Mouse (Mus musculus) retina, postnatal 1 day (tissue): Measurements from ENCODE around the gene Gpr83.

Experiments used
- DNase-seq: peaks from one replicate; pipeline ENCODE4 v3.0.0-alpha.2; 2012

Gene Gpr83

DNA sequence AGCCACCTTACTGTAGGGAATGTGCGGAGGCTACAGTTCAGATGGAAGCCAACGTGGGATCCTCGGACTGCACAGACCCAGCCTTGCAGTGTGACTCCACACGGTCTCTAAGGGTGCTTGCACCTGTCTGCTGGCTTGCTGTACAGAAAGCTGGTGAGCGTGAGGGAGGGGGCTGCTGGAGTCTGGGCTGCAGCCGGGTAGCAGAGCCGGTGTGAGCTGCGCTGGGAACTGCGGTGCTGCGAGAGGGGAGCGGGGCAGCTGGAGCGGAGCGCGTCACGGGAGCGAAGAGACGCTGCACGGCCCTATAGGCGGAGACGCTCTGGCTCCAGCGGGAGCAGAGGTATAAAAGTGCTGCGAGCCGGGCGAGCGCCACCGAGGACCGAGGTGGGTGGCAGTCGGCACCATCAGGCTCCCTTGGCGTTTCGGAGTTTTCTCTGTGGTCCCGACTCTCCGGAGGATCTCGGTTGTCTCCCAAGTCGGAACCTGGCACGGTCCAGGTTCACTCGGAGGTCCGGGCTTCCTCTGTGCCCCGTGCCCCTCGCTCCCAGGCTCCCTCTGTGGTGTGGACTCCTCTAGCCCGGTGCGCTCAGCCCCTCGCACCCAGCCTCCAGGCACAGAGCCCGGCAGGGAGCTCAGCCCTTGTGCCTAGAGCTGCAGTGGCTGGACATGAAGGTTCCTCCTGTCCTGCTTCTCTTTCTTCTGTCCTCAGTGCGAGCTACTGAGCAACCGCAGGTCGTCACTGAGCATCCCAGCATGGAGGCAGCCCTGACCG lies at the start of gene Gpr83:
Gpr83 (plus strand) TSS at position 343 of the 772 bp plus-strand sequence.
- DNase-seq: peak; percentile 76

DNA sequence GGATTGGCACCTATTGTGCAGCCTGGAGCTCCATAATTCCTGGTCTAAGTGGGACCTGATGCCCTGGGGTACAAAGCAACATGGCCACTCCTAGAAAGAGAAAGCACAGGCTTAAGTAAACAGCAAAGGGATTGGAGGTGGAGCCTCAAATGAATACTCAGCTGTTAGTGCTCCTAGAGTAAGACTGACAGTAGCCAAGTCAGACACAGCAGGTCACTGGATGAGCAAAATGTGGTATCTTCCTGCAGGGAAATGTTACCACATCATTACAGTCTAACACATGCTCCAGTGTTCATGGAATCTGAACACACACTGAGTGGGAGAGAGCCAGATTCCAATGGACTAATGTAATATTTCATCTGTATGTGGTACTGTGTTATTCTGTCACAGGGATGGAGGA lies 38.6 kb upstream of the Gpr83 start:
- no peak for DNase-seq

DNA sequence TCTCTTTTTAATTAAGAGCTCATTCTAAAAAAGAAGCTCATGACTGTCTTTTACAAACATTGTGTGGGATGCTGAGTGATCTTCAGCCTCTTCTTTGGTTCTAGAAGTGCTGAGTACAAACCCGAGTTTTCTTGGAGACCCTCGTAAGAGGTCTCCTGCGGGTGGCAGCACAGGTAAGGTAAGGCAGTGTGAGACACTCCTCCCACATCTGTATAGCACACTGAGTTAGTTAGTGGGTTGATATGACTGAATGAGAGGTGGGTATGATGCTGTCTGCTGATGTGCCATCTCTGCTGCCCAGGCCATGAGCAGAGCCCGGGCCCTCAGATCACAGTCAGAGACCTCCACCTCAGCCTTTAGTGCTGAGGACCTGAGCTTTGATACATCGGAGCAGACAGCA lies 35.2 kb upstream of the Gpr83 start:
- no peak for DNase-seq

DNA sequence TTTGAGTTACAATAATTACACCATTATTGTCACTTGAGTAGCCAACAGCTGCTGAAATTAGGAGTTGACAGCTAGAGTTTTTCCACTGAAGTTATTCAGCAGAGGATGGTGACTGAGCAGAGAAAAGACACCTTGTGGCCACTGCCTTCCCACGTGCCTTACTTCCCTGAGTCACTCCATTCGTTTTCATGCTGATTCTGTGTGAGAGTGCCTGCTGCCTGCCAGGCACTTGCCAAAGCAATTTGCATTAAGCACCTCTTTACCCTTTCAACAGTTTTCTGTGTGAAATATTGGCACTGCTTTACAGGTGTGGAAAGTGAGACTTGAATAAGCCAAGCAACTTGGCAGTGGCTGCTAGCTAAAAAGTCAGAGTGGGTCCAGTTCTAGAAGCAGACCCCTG lies 32.1 kb upstream of the Gpr83 start:
- no peak for DNase-seq

DNA sequence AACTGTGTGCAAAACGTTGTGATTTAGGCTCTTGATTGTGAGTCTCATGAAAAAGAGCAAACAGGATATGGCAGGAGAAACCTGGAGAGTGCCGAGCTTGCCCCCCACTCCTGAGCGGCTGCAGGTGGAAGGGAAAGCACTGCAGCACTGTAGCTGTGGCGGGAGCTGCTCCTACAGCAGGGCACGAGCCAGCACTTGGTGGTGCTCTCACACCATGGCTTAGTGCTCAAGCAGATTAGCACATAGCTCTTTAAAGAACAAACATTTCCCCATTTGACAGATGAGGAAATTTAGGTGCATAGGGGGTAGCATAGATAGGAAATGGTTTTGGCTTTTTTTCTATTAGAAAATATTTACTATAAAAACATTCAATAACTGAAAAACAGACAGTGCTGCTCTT lies 28.0 kb upstream of the Gpr83 start:
- DNase-seq: no peak

DNA sequence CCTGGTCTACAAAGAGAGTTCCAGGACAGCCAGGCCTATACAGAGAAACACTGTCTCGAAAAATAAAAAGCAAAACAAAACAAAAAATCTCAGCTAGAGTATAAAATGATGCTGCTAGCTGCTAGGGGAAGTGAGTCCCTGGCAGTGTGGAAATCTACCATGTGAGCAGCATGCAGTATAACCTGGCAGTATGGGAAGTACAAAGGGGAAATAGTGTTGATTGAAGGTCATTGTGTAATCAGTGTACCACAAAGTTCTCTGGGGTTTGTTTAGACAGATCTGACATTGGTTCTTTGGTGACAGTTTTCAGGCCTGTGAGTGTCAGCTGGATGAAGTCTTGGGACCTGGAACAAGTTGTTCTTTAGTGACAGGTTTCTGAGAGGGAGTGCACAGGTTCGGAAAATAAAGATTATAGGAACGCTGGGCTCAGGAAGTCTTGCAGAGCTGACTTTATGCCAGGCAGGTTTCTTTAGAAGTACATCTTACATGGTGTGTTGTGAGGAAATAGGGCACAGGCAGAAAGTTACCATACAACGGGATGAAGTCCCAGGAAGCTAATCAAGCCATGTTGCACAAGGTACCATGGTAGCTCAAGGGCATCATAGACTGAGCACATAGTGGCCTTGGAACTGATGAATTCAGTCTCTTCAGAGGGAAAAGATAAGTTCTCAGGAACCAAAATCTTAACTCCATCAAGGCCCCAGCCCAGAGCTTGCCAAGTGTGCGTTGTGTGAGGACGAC lies 24.5 kb upstream of the Gpr83 start:
- DNase-seq: no peak

DNA sequence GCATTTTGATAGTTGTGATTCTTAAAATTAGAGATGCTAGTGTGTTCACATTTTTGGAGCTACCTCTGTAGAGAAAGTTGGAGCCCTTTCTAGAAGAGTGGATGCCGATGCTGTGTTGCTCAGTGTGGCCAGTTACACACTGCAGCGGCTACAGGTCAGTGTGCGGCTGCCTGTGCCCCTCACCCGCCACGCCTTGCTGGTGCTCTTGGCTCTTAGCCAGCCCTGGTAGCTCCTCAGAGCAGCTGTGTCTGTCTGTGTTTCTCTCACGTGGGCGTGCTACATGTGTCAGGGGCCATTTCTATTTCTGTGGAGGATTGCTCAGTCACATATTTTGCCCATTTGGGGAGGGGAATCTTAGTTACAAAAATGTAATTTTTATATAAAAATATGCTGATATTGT lies 20.5 kb upstream of the Gpr83 start:
- peak; percentile 77 for DNase-seq

DNA sequence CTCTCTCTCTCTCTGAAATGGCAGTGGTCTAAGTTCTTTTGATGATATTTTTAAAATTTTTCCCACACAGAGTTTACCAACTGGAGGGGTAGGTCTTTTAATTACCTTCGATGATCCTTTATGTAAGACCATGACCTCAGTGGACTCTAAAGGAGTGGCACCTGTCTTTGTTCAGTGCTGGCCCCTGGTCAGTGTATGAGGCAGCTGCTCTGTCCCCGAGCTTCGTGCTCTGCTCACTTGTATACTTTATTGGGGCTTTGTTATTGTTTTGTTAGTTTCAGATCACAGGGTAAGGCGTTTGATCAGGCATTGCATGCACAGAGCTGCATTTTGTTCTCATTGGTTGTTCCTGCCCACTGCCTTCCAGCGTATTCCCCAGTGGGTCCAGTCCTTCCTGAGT lies 20.0 kb upstream of the Gpr83 start:
- no peak for DNase-seq

DNA sequence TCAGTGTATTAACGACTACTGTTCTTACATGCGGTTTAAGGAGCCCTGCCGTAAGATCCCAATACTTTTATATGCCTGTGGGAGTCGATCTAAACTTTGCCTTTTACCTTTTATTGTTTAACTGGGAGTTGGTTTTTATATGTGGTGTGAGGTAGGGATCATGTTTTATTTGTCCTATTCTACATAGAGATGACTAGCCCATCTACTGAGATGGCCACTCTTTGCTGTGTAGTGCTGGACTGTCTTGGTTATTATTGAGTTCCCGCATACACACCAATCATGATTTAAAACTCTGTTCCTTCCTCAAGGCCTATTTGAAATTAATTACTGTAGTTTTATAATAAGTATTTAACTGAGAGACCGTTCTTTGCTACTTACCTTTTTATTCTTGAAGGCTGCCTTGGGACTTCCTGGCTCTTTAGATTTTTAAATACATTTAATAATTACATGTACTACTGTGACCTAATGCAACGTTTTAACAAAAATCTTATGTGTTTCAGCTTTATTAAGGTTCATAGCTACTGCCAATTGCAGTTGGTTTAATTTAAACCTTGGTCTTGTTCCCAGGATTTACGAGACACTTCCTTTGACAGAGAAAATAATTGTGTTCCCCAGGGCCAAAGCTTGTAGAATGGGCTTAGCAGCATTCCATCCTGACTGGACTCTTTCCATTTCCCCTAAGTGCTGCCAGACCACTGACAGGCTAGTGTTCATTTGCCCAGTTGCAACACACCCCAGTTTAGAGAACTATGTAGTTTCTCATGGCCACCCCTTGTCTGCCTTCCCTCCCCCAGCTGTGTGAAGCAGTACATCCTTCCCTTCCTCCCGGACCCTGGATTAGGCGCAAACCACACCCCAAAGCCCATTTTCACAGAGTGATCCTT lies 17.9 kb upstream of the Gpr83 start:
- no peak for DNase-seq

DNA sequence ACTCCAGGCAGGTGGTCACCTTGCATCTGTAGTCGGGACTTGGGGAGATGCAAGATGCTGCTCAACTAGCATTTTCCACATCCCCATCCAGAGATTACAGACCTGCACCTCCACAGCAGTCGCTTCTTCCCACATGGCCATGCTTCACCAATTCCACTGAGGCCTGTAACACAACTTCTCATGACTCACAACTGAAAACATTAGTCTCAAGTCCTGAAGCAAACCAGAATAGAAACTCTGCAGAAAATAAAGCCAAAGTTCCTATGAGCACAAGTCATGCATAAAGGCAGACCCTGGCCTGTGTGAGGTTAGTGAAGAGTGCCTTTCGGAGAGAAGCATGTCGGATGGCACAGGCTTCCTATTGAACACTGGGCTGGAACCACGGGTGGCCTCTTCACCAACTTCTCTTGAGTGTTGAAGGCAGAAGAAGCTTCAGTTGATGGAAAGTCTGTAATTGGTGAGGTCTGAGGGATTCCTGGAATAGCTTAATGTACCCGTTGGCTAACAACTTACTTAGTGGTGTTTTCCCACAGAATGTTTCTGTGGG lies 16.6 kb upstream of the Gpr83 start:
- DNase-seq: no peak

DNA sequence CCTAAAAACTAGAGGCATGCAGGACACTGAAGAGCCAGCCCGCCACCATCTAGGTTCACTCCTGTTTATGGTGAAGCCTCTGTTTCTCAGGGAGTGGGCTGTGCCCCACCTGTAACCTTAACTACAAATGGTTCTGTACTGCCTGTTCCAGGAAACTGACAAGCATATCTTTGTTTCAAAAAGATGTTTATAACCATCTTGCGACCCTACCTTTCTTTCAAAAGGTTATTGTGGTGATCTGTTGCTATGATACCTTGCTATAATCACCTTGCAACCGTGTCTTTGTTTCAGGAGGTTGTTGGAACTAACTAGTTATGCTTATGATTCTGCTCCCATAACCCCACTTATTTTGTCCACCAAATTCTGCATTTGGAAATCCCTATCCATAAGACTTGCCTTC lies 16.1 kb upstream of the Gpr83 start:
- no peak for DNase-seq

DNA sequence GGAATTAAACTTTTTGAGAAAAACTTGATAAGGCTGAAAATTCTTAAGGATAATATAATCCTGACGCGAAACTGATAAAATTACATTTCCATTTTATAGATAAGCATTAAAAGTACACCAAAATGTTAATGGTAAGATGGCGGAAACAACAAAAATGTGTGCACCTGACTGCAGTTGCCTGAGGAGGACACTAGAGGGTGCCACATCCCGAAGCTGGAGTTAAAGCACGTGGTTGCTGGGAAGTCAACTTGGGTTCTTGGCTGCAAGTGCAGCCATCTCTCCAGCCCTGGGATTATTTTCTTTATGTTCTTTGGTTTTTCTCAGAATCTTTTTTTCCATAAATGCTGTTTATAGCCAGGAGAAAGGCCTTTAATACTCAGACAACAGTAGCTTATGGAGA lies 13.6 kb upstream of the Gpr83 start:
- peak; percentile 22 for DNase-seq

DNA sequence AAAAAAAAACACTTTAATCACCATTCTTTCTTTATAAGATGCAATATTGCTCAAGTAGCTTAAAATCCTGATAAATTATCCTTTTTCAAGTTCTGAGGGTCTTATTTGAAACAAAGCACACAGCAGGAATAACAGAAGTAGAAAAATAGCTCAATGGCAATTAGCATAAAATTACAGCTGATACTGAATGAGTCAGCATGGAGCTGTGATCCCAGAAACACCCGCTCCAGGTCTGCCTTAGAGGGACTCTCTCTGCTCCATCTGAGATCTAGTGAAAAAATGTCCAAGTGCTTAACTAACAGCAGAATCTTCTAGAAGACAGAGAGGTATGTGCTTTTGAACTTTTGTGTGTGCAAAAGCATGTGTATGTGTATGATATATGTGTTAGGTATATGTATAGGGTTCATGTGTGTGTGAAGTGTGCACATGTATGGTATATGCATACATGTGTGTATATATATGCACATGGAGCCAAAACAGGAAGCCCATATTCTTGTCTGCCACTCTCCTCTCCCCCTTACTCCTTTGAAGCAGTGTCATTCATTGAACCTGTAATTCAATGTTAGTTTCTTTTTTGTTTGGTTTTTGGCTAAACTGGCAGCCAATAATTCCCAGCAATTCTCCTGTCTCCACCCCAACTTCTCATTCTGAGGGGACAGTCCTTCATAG lies 11.6 kb upstream of the Gpr83 start:
- DNase-seq: no peak

DNA sequence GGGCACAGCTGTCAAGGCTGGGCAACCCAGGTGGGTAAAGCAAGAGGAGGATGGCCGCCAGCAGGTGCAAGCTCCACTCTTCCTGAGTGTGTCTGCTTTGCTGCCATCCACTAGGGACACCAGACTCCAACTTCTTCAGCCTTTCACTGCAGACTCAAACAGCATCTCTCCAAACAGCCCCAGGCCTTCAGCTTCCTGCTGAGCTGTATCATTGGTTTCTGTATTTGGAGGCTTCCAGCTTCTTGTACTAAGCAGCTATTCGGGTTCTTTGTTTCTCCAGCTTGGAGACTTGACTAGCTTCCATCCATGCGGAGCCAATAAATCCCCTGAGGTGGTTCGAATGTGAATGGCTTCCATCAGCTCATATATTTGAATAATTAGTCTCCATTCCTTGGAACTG lies 5.4 kb upstream of the Gpr83 start:
- DNase-seq: no peak

DNA sequence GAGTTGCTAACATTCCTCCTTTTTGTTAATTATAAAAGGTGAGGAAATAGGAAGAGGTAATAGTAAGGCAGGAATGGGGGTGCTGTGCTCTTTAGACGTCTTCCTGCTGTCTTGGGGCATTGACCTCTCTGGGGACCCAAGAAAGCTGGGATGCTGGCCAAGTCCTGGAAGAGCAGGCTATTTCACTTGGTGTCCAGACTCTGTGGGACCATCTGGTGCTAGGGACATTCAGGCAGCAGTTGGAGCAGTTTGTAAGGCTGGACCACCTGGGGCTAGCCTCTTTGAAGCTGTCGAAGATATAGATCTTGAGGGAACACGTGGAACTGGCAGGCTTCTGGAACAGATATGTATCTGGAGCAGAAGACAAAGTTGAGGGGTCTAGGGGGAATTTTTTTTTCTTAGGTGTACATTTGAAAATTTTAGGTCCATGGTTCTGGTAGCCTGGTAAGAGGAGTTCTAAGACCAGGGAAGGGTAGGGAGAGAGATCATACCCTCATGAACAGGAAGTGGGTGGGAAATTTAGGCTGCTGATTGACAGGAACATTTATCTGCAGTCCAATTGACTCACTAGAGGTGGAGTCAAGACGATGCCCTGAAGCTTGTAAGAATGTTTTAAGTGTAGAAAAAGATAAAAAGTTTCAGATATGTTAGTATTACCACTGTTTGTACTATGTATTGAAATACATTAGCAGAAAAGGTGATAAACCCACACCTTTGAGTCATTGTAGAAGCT lies 2.9 kb upstream of the Gpr83 start:
- DNase-seq: no peak

DNA sequence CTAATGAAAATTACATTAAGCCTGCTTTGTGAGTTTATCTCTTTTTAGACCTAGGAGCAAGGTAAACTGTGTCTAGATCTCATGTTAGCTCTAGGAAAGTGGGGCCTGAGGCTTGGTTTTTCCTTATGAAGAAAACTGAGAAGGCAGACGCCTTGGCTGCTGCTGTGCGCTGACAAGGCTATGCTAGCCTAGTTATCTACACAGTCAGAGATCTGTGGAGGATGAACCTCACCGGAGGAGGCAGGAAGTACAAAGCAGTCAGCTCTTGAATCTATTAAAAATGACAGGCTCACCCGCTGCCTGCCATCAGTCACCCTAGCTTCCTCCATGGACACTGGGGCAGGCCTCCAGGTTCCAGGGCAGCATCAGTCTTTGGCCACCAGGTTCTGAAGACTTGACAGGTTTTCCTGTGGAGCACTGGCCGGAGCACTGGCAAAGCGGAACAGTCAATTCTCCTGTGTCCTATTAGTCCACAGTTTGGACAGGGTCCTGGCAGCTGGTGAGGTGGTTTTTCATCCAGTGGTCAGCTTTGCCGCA lies 1.8 kb upstream of the Gpr83 start:
- DNase-seq: no peak

DNA sequence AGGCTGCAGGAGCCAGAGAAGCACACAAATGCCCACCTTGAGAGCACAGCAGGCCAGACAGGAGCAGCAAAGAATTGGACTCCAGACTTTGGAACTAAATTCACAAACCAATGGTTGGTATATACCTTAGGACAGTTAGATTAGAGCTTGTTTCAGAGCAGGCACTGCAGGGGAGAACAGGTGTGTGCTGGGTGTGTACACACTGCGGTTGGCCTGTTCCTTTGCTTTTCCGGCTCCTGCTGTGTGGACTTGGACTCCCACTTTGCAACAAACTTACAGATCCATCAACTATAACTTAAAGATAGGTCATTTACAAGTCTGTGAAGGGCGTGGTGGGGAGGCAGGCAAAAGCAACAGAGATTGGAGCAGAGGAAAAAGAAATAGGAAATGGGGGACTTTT lies 1.2 kb upstream of the Gpr83 start:
- DNase-seq: no peak

DNA sequence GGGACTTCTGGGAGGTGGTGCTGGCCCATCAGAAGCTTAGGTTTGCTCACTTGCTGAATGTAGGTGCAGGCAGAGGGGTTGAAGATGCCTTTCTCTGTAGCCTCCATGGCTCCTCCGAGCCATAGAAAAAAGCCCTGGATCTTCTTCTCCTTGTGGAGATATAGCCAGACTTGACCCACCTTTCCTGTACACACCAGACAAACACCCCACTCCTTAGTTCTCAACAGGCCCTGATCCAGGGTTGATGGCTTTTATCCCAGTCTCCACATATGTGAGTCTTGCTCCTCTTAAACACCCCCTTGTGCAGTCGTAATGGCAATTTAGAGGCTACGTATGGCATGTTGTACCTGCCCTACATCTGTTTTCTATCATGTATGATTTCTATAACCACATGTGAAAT lies 3.1 kb downstream of the Gpr83 start:
- DNase-seq: no peak

DNA sequence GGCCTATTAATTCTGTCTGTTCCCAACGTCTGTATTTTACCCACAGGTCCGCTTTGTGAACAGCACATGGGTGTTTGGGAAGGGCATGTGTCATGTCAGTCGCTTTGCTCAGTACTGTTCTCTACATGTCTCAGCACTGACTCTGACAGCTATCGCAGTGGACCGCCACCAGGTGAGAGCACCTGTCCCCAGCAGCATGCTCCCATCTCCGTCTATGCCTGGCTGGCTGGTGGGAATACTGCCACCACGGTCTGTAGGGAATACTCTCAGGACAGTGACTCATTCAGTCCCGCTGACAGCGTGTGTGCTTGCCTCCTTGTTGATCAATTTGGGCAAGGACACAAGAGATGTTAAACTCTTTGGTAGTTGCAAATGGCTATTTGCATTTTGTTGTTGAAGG lies 4.7 kb downstream of the Gpr83 start:
- DNase-seq: no peak

DNA sequence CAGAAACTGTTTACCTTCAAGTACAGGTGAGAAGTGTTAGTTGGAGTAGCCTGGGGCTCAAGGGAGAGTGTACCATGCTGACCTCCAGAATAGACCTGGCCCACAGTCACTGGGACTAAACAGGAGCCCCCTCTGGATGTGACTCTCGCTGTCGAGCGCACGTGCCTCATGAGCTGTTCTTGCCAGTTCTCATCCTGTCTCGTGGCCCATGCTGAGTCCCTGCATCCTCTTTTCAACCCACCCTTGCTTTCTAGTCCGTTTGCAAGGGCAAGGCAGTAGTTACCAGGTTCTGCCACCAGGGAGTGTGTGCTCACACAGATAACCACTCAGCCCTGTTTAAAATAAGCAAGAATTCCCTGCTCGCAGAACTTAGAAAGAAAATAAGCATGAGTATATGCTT lies 6.9 kb downstream of the Gpr83 start:
- peak; percentile 58 for DNase-seq

DNA sequence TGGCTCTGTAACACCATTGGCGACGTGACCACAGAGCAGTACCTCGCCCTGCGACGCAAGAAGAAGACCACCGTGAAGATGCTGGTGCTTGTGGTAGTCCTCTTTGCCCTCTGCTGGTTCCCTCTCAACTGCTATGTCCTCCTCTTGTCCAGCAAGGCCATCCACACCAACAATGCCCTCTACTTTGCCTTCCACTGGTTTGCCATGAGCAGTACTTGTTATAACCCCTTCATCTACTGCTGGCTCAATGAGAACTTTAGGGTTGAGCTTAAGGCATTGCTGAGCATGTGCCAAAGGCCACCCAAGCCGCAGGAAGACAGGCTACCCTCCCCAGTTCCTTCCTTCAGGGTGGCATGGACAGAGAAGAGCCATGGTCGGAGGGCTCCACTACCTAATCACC lies 8.3 kb downstream of the Gpr83 start:
- DNase-seq: no peak

DNA sequence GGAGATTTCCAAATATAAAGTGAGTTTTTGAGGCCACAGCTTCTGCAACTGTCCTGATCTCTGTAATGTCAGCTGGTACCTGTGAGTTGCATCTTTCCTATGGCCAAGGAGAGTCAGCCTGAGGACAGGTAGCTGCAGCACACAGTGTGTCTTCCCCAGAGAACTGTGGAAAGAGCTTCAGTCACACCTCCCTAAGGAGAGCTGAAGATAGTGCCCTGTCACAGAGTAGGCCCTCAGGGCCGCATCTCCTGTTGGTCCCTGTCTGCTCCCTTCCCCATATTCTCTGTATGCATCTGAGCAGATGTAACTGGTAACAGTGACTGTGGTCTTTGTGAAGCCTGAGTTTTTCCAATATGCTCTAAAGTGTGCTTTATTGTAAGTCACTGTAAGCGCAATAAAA lies 10.4 kb downstream of the Gpr83 start:
- no peak for DNase-seq
